Mouse (Mus musculus) macrophage (primary cell): ENCODE measurements around the gene Card19. TPM values are rescaled to one million over a fixed set of nuclear protein-coding genes. Genes with fewer than 3 reads are reported as not detected.

Source experiments
- H3K27ac ChIP-seq: fragments of 350-480 bp; formaldehyde crosslinking; 2 replicates; pipeline ENCODE4 v1.9.0; 2021
- H3K36me3 ChIP-seq: fragments of 350-480 bp; formaldehyde crosslinking; 2 replicates; pipeline ENCODE4 v1.9.0; 2021; ENCODE audit errors: inconsistent target
- H3K4me3 ChIP-seq: fragments of 350-480 bp; formaldehyde crosslinking; 2 replicates; pipeline ENCODE4 v1.9.0; 2021; ENCODE audit errors: inconsistent target
- H3K79me2 ChIP-seq: fragments of 350-480 bp; formaldehyde crosslinking; 2 replicates; pipeline ENCODE4 v1.9.0; 2021; ENCODE audit errors: inconsistent target
- WGBS: methylation state at CpG from one replicate; pipeline ENCODE4 v1.1.7; 2026; ENCODE audit warnings: inconsistent platforms; ENCODE audit not compliant: missing documents; 5-methylcytosine and 5-hydroxymethylcytosine counted together
- polyA plus RNA-seq: library from polyadenylated mRNA; stranded (reverse); fragments of 250-400 nt; gene quantifications from 3 replicates; pipeline ENCODE4 v1.2.4, GENCODE M21; 2018; ENCODE audit warnings: inconsistent platforms

Gene Card19
- polyA plus RNA-seq, 1 experiment from 2014 or later, result 144 TPM

- Histone ChIP-seq H3K4me3 (no peak overlapping the region), H3K36me3 (no peaks in the 10 kb centered on the region), H3K27ac (no peak overlapping the region), H3K79me2 (no peaks in the 10 kb centered on the region)
- WGBS, result 87% methylated on average over 10 of the region's 10 CpGs
Observed at GRCm38 (mm10) chr13:49158040-49158713, 57.7 kb downstream of the Card19 start.

GRCm38 (mm10) chr13:49156645-49157044, 59.2 kb downstream of the Card19 start:
- Histone ChIP-seq H3K4me3 (no peak overlapping the region), H3K79me2 (no peaks in the 10 kb centered on the region), H3K36me3 (no peaks in the 10 kb centered on the region), H3K27ac (no peak overlapping the region)
- 89% methylated on average over 4 of the region's 4 CpGs for WGBS

- Histone ChIP-seq H3K27ac (no peak overlapping the region), H3K4me3 (no peak overlapping the region), H3K79me2 (no peaks in the 10 kb centered on the region), H3K36me3 (no peaks in the 10 kb centered on the region)
- WGBS, result 84% methylated on average over 7 of the region's 7 CpGs
Observed at GRCm38 (mm10) chr13:49154621-49155020, 61.2 kb downstream of the Card19 start.

GRCm38 (mm10) chr13:49154028-49154427, 61.8 kb downstream of the Card19 start:
- Histone ChIP-seq H3K4me3 (no peak overlapping the region), H3K27ac (no peak overlapping the region), H3K36me3 (no peaks in the 10 kb centered on the region), H3K79me2 (no peaks in the 10 kb centered on the region)
- 85% methylated on average over 9 of the region's 10 CpGs for WGBS

Other genes with a start within 250 kb of the Card19 start
- 112 to 164 TPM (median 125 TPM) in 3 replicates for gene Fam120a, start 248.0 kb downstream of the Card19 start, polyA plus RNA-seq
- gene Wnk2, start 68.0 kb downstream of the Card19 start, polyA plus RNA-seq, result not detected in 3 replicates
- 275 to 508 TPM (median 332 TPM) in 3 replicates for gene Ninj1, start 28.6 kb downstream of the Card19 start, polyA plus RNA-seq
- gene Susd3, start 32.7 kb upstream of the Card19 start, polyA plus RNA-seq, result 17.9 to 41.2 TPM (median 39.0 TPM) in 3 replicates
- 14.8 to 24.2 TPM (median 22.8 TPM) in 3 replicates for gene Fgd3, start 104.3 kb upstream of the Card19 start, polyA plus RNA-seq
- 24.3 to 34.5 TPM (median 30.4 TPM) in 3 replicates for gene Bicd2, start 125.5 kb upstream of the Card19 start, polyA plus RNA-seq
- 3.2 to 6.3 TPM (median 3.4 TPM) in 3 replicates for gene Ippk, start 205.2 kb upstream of the Card19 start, polyA plus RNA-seq